8 mouse cellular contexts compared by ENCODE assay signal in genomic region chr9:114781526-114782212, GRCm38 (mm10). TPM values are rescaled to one million over a fixed set of nuclear protein-coding genes. Genes with fewer than 3 reads are reported as not detected.
DNase-seq lines count a peak whose midpoint lies in the region; ATAC-seq and TF ChIP-seq lines count a peak whose summit lies in the region.

Cmtm7 (minus strand) TSS chr9:114781856.

- TF ChIP-seq CTCF in ES-Bruce4 (IDR thresholded peaks at IDR 0.05; ENCODE audit: low read depth, low read length), result no peak
- TF ChIP-seq CTCF in small intestine, adult 2 months (IDR thresholded peaks at IDR 0.05; ENCODE audit: extremely low read depth, insufficient read length, insufficient replicate concordance, low read depth, low read length), result no peak

- intact Hi-C loops in heart, postnatal 25 days (cut with DNase I), result no loop called here

- TF ChIP-seq EP300 in ES-Bruce4 (IDR thresholded peaks at IDR 0.05; ENCODE audit: insufficient read depth, low read depth, low read length), result no peak

- ATAC-seq in forebrain, embryonic 12.5 days (ENCODE audit: low FRiP score), result peak; percentile 80

- H3K27ac ChIP-seq in ES-Bruce4 (ENCODE audit: insufficient read depth, low read length), result peak within 1 kb of the TSS; percentile 49
- 0 out of 2 replicates have a peak within 1 kb of the TSS, but pooled peaks have one; percentile 50 for H3K27ac ChIP-seq in forebrain, embryonic 12.5 days
- H3K27ac ChIP-seq in small intestine, adult 2 months (ENCODE audit: insufficient read depth, low read depth, low read length), result peak within 1 kb of the TSS; percentile 63

- H3K9ac ChIP-seq in ES-Bruce4 (ENCODE audit: low read depth, poor library complexity, severe bottlenecking), result peak within 1 kb of the TSS; percentile 88
- peak within 1 kb of the TSS; percentile 71 for H3K9ac ChIP-seq in forebrain, embryonic 12.5 days

- H3K4me1 ChIP-seq in ES-Bruce4 (ENCODE audit: control insufficient read depth, insufficient read depth, low read length), result no peaks in the 10 kb centered on the region
- peaks cover 30% of the 10 kb centered on the region for H3K4me1 ChIP-seq in forebrain, embryonic 12.5 days
- H3K4me1 ChIP-seq in small intestine, adult 2 months (ENCODE audit: control insufficient read depth, insufficient read depth, insufficient read length, low read length), result peaks cover 4% of the 10 kb centered on the region; the same call in 1 of the 2 replicates

- no peaks in the 10 kb centered on the region for H3K9me3 ChIP-seq in ES-Bruce4 (replicated peaks; ENCODE audit: control insufficient read depth, insufficient read depth, low read length, poor library complexity, severe bottlenecking)
- no peaks in the 10 kb centered on the region for H3K9me3 ChIP-seq in forebrain, embryonic 12.5 days

- H3K4me3 ChIP-seq in ES-Bruce4 (ENCODE audit: low read depth, low read length), result peak within 1 kb of the TSS; percentile 77
- H3K4me3 ChIP-seq in forebrain, embryonic 12.5 days (replicated peaks), result peak within 1 kb of the TSS; percentile 52
- H3K4me3 ChIP-seq in small intestine, adult 2 months (ENCODE audit: low read depth, low read length), result peak within 1 kb of the TSS; percentile 76

- 2% methylated on average over 54 of the region's 54 CpGs for WGBS in forebrain, embryonic 12.5 days
- WGBS in large intestine, adult 2 months, result under 1% methylated on average over 54 of the region's 54 CpGs
- 1% methylated on average over 54 of the region's 54 CpGs for WGBS in small intestine, adult 2 months

- peak within 1 kb of the TSS; percentile 95 for H3K4me2 ChIP-seq in forebrain, embryonic 12.5 days

- DNase-seq in adrenal gland, postnatal 25 days, result peak; percentile 89
- DNase-seq in heart, postnatal 25 days (ENCODE audit: low spot score), result peak; percentile 76
- DNase-seq in large intestine, adult 2 months (ENCODE audit: low read depth, low spot score), result no peak
- peak; percentile 75 for DNase-seq in mesoderm, embryonic 11.5 days (ENCODE audit: low read depth, low spot score)
- DNase-seq in layer of hippocampus, adult 11-12 months (ENCODE audit: low spot score), result no peak

- no peaks in the 10 kb centered on the region for H3K36me3 ChIP-seq in ES-Bruce4 (ENCODE audit: control insufficient read depth, insufficient read depth, low read length, poor library complexity, severe bottlenecking)
- H3K36me3 ChIP-seq in forebrain, embryonic 12.5 days (replicated peaks), result no peaks in the 10 kb centered on the region
- H3K36me3 ChIP-seq in small intestine, adult 2 months (ENCODE audit: control insufficient read depth, insufficient read depth, low read length), result no peaks in the 10 kb centered on the region

- H3K27me3 ChIP-seq in ES-Bruce4 (ENCODE audit: control insufficient read depth, insufficient read depth, low read length, poor library complexity, severe bottlenecking), result no peaks in the 10 kb centered on the region
- 0 out of 2 replicates have a peak, but pooled peaks cover 3% of the 10 kb centered on the region for H3K27me3 ChIP-seq in forebrain, embryonic 12.5 days
- no peaks in the 10 kb centered on the region for H3K27me3 ChIP-seq in small intestine, adult 2 months (ENCODE audit: control insufficient read depth, insufficient read depth, low read length)

- no peak for TF ChIP-seq POLR2A in ES-Bruce4 (IDR thresholded peaks at IDR 0.05; ENCODE audit: insufficient read depth, low read length)
- TF ChIP-seq POLR2A in small intestine, adult 2 months (IDR thresholded peaks at IDR 0.05; ENCODE audit: low read depth, low read length), result 0 out of 2 replicates have a peak, but pooled peaks have one; percentile 12

RNA-seq across cellular contexts. Expression of gene Cmtm7, which starts in this region (rescaled TPM):
- 60.6 and 63.7 TPM in 2 replicates for polyA plus RNA-seq in ES-Bruce4 (2011; ENCODE audit: insufficient read depth, insufficient read length, low read depth, missing spikeins)
- 31.6 and 39.7 TPM in 2 replicates for total RNA-seq in adrenal gland, postnatal 25 days (2021)
- 32.3 and 41.2 TPM in 2 replicates for polyA plus RNA-seq in forebrain, embryonic 12.5 days (2016; fragmentation: Nextera tagmentation; extraction: Ambion mirVana)
- total RNA-seq in heart, postnatal 25 days (2021), result 10 to 100 TPM; 14.0 to 14.1 TPM
- polyA plus RNA-seq in large intestine, adult 2 months (2012; rRNA removed), result 74.3 and 77.1 TPM in 2 replicates
- polyA plus RNA-seq in small intestine, adult 2 months (2012; rRNA removed), result 70.4 and 97.3 TPM in 2 replicates

Comparison
In these comparisons a context has a peak if more than half of its experiments do, and no peak if none do; other contexts are left out.
1. DNase-seq: peak in adrenal gland, postnatal 25 days (single experiment), heart, postnatal 25 days (single experiment) and mesoderm, embryonic 11.5 days (single experiment); none in large intestine, adult 2 months (single experiment) and layer of hippocampus, adult 11-12 months (single experiment).
2. Peak in every context shown above with its lines, with median percentiles within 50 percentile points of each other: H3K27ac ChIP-seq and H3K4me3 ChIP-seq.